Mouse (Mus musculus) left cerebral cortex, postnatal 25 days (tissue): ENCODE measurements around the gene Gpr146. TPM values are rescaled to one million over a fixed set of nuclear protein-coding genes. Genes with fewer than 3 reads are reported as not detected.

ENCODE experiments used
- DNase-seq, 2 experiments: peaks; one replicate each; pipeline ENCODE4 v3.0.0; 2022; ENCODE audit warnings: low spot score in 2 of 2, mixed read lengths in 1 of 2
- intact Hi-C: fragments of 180-260 bp; cut with DNase I; formaldehyde crosslinking; loops from one replicate; pipeline ENCODE4 v1.15.1; 2025
- total RNA-seq, 2 experiments: library from RNA; stranded (reverse); gene quantifications; 2 replicates each; pipeline ENCODE4 v1.2.3; 2021

Gene Gpr146
- total RNA-seq, 2 experiments from 2014 or later: 12.0 to 13.5 TPM

DNA sequence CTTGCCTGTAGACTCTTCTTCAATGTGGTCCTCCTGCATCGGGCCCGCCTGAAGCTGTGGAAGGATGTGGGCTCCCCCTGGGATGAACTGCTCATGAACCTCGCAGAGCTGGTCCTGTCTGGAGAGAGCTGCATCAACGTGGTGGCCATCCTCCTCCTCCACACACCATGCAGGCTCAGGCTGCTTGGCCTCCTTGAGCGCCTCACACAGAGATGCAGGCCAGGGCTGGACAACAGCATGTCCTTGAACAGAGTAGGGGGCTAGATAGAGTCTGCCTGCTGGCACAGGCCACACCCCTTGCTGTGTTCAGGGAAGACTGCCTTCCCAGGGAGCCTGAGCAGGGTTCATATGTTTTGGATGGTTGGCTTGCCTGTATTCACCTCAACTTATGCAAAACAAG is 37.5 kb downstream of the Gpr146 start:
- intact Hi-C loops: no loop called here
- no peak for DNase-seq

DNA sequence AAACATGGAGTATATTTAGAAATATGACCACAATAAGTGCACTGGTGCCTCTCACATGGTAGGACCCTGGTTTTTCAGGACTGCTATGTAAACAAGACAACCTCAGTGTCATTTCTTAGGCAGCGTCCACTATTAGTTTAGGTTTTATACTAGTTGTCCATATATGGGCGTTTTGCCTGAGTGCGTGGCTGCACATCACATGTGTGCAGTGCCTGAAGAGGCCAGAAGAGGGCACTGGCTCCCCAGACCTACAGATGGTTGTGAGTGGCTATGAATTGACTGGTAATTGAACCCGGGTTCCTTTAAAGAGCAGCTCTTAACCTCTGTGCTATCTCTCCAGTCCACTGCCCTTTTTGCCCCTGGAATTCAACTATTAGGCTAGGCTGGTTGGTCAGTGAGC is 39.4 kb downstream of the Gpr146 start:
- intact Hi-C loops: no loop called here
- no peak for DNase-seq

DNA sequence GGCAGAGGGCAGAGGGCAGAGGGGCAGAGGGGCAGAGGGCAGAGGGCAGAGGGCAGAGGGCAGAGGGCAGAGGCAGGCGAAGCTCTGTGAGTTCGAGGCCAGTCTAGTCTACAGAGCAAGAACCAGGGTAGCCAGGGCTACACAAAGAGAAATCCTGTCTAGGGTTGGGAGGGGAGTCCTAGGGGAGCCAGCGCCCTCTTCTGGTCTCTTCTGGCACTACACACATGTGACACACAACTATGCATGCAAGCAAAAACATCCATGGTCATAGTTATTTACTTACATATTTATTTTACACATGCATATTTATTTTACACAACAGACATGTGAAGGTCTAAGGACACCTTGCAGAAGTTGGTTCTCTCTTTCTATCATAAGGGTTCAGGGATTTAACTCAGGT is 40.0 kb downstream of the Gpr146 start:
- DNase-seq: no peak
- intact Hi-C loops: no loop called here

DNA sequence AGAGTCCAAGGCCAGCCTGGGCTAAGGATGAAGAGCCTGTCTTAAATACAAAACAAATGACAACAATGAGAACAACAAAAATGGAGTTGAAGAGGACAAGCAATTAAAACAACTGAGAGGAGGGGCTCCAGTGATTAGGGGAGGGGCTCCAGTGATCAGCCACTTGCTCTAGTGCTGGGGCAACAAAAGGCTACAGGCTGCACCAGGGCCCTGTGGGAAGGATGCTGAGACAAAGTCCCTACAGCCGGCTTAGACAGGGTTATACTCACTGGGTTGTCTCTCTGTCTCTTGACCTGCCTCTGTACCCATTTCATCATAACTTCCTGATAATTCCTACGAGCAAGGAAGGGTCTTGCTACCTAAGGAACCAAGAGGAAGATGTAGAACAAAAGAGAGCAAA is 40.6 kb downstream of the Gpr146 start:
- intact Hi-C loops: no loop called here
- no peak for DNase-seq

DNA sequence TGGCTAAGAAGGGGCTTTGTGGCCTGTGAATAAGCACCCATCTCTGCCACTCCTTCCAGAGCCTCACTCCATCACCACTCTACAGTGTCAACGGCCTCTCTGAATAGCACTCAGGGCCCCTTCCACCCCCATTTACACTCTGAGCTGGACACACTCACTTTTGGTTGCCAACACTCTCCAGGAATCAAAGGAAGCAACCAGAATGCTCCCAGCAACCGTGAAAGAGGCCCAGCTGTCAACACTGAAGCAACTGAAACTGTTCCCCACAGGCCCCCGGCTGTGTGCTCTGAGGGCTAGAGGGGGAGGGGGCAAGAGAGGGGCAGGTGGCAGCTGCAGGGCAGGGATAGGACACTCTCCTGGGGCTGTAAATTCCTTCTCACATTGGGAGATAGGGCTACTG is 41.1 kb downstream of the Gpr146 start:
- no peak for DNase-seq
- intact Hi-C loops: no loop called here

DNA sequence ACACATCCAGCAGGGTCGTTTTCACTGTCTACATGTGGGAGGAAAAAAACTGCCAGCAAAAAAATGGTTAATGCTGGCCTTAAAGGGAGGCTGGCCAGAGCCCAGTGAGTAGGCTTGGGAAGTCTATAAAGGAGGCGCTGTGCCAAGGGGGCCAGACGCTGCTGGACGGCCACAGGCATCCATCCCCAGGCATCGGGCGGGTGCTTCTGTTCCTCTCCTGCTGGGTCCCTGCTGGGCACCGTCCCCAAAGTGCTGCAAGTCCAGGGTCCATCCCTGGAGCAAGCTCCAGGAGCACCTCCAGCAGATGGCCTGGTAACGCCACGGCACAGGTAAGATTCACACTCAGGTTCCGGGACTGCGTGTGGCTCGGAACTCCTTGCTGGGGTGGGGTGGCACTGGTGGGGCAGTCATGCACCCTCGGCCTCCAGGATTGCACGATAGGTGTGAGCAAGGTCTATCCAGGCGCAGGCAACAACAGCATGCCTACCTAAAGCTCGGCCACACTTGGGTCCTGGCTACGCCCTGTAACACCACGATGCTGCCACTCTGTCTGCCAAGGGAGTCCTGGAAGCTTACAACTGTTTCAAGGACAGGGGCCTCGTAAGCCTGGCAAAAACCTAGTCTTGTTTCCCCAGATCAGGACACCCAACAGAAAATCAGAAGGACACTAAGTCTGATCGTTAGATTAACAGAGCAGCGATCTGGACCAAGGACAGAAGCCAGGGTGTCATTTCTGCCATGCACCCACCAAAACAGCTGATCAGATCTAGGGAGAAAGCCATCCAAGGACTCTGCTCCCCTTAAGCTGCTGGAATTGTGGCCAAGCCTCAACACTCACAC is 45.7 kb downstream of the Gpr146 start, which contains the start of gene Gper1:
Gene Gper1, plus strand, starts transcription at position 126 of the 840 bp plus-strand sequence.
- intact Hi-C loops: no loop called here
- DNase-seq: no peak

DNA sequence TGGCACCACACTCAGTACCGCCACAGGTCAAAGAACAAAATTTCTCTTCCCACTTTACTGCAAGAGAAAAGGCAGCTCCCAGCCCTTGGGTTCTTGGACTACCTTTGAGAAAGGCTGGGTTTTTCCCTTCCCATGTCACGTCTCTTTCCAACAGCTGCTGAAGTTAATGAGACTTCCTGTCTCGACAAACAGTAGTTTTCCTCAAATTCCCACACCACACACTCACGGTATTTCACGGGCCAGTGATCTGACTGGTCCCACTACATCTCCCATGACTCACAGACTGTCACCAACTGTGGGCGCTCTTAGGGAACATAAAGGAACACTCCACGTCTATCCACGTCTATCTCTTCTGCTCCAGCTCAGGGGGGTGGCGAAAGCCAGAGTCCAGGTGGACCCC is 47.7 kb downstream of the Gpr146 start:
- no peak for DNase-seq
- intact Hi-C loops: no loop called here

DNA sequence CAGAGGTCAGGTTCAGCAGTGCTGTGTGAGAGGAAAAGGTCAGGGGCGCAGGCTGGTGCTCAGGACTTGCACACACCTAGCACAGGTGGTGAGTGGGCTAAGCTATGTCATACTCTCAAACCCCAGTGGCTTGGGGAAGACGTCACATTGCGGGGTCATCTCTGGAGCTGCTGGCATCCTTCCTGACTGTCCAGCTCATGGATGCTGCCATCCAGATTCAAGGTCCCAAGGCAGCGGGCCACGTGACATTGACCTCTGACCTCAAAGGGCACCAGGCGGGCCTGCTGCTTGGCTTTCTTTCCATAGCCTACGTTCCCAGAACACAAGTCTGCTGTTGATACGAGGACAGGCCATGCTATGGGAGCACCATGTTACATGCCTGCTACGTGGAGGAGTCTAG is 49.5 kb downstream of the Gpr146 start:
- intact Hi-C loops: no loop called here
- no peak for DNase-seq

DNA sequence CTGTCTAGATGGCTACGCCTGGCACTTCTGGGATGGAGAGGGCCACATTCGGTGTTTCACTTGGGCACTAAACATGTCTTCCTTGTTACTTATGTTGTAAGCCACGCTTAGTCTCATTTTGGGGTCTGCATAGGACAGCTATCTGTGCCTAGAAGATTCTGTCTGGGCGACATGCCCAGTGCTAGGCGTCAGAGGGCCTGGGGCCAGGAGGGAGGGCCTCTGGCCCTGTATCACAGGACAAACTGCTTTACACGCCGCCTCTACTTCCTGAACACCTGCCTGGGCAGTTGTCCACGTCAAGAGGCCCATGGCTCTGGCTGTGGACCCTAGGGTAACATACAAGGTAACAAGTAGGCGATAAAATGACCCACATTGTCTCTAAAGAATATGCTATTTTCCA is 50.5 kb downstream of the Gpr146 start:
- no peak for DNase-seq
- intact Hi-C loops: no loop called here

DNA sequence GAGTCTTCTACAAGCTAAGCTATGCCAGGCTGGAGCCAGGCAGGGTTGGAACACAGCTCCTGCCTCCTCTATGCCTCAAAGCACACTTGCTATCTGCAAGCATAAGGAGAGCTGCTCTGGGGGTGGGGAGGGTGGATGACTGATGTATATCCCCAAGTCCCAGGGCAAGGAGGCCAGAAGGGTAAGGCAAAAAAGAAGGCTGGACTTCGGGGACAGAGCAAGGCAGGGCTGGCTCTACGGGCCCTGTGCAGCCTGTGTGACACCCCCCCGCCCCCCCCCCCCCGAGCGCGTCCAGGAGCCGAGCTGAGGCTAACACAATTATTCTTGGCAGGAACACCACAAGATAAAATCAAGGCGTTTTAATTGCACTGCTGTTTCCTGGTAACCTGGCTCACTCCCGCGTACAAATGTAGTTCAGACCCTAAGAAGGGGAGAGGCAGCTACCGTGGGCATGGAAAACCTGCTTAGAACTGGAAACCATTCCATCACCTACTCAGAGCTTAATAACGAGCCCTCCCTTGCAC is 52.4 kb downstream of the Gpr146 start:
- intact Hi-C loops: loop anchor here (2.0 kb wide), 1 partner anchor 27 kb away; no protein-coding TSS in a partner anchor
- peak in 1 of 2 experiments; percentile 57 for DNase-seq

DNA sequence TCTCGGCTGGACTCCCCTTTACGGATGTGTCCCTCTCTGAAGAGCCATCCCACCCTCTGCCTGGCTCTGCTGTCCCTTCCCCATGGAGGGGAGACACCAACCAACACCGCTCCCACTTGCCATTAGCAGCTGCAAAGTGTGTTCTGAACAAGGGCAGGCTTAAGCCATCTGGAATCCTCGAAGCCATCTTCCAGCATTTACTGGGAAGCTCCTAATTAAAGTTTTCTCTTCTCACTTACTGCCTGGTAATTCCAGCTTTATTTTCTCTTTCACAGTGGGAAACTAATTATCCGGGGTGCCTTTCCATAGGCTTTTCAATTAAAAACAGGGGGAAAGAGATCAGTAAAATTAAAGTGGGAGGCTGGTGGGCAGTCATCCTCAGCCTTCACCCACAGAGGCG is 54.8 kb downstream of the Gpr146 start:
- intact Hi-C loops: no loop called here

DNA sequence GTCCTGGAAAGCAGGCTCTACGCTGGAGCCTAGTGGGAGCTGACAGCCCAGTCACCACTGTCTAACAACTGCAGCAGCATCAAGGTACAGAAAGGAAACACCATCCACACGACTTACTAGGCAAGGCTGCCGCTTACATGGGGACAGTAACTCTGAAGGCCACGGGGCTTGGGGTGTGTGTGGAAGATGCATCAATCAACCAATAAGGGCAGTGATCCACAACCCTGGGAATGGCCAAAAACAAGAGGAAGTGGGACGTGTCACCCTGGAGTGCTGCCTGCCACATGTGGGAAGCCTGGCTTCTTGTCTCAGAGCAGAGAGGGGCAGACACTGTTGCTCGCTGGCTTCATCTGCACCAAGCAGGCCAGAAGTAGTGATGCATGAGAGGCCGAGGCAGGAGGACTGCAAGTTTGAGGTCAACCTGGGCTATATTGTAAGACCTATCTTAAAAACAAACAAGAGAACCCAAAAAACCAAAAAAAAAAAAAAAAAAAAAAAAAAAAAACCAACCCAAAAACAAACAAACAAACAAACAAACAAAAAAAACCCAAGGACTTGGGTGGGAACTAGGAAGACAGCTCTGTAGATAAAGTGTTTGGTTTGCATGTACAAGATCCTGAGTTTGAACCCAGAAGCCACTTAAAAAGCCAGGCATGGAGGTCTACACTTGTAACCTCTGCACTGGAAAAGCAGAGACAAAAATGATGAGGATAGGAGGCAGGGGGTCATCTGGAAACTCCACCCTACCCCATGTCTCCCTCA is 55.4 kb downstream of the Gpr146 start:
- DNase-seq: no peak
- intact Hi-C loops: no loop called here

More for the DNA sequence above, 54.8 kb downstream of the Gpr146 start:
- DNase-seq: no peak

DNA sequence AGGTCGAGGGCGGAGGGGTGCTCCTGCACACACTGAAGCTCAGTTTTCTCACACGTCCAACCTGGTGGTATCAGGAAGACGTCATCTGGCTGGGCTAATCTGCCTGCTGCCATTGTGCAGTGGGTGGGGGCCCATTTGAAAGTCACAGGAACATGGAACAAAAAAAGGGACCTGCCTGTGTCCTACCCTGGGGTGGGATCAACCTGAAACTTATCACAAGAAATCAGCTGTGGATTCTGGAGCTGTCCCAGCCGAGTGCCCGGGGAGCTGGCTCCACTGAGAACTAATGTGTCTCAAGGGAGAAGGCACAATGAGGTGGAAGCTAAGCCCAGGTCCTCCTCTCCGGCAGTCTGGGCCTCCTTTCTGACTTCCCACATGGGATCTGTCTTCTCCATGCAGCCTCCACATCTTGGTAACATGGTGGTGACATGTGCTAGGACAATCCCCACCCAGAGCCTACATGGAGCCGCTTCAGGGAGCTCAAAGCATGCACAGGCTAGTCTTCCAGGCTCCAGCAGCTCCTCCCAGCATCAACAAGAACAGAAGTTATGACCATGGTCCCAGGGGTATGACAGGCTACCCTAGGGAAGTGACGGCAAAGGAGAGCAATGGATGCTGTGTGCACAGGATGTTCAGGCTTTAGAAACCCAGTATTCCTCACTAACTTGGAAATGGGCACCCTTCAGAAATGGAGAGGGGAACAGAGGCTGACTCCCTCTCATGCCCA is 56.5 kb downstream of the Gpr146 start:
- DNase-seq: no peak
- intact Hi-C loops: no loop called here

DNA sequence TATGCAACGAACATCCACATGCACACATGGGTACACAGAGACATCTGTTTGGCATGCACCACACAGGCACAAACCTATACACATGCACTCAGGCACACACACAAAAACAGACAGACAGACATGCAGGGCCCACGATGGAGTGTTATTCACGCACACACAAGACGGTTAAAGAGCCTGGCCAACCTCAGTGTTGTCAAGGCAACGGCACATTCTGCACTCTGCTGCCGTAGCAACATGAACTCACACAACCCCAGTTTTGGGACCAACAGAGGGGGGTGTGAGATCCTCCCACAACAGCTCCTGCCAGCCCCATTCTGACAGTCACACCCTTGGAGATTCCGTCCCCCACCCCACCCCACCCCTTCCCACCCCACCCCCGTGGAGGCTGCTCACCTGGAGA is 57.4 kb downstream of the Gpr146 start:
- intact Hi-C loops: no loop called here
- peak; percentile 81 to 93 for DNase-seq

DNA sequence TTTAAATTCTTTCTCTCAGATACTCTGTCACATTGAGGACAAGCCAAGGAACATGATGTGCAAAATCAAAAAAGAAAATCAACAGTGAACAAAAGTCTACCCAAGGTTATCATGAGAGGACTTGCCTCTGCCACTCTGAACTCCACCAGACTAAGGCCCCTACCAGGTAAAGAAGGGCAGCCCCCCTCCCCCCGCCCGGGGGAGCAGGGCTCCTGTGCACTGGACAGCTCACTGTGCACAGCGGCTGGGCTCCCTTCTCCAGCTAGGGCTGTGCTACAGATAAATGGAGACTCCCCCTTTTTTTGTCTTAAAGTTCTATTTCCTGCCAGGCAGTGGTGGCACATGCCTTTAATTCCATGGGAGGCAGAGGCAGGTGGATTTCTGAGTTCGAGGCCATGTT is 60.3 kb downstream of the Gpr146 start:
- intact Hi-C loops: no loop called here
- no peak for DNase-seq

DNA sequence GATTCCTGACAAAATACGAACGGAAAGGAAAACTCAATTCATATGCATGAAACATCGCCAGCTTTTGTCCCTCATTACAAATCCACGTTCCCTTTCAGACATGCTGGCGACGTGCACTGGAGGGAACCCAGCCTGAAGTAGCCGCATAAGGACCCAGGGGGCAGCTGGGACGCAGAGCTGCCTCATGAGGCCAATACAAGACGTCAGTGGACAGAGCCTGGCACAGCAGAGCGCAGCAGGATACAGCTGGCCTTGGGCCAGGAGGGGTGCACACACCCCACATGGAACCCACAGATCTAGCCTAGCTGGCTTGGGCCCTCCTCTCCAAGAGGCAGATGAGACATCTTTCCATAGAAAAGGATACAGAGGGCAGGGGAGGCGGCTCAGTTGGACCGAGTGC is 60.9 kb downstream of the Gpr146 start:
- no peak for DNase-seq
- intact Hi-C loops: no loop called here

DNA sequence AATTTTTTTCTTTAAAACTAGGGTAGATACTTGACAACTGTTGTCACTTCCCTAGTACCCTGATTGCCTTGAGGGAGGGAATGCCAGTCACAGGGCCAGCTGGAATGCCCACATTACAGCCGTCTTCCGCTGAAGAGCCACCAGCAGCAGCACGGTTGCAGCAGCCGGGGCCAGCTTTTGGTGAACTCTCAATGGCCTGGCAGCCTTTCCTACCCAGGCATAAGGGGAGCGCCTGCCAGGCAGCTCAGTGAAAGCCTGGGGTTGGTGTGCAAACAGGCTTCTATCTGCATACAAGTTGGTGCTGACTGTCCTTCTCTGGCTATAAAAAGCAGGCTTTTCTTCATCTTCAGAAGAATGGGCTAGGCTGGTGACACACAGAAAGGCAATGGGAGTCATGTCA is 63.0 kb downstream of the Gpr146 start:
- intact Hi-C loops: no loop called here
- DNase-seq: peak in 1 of 2 experiments; percentile 53

DNA sequence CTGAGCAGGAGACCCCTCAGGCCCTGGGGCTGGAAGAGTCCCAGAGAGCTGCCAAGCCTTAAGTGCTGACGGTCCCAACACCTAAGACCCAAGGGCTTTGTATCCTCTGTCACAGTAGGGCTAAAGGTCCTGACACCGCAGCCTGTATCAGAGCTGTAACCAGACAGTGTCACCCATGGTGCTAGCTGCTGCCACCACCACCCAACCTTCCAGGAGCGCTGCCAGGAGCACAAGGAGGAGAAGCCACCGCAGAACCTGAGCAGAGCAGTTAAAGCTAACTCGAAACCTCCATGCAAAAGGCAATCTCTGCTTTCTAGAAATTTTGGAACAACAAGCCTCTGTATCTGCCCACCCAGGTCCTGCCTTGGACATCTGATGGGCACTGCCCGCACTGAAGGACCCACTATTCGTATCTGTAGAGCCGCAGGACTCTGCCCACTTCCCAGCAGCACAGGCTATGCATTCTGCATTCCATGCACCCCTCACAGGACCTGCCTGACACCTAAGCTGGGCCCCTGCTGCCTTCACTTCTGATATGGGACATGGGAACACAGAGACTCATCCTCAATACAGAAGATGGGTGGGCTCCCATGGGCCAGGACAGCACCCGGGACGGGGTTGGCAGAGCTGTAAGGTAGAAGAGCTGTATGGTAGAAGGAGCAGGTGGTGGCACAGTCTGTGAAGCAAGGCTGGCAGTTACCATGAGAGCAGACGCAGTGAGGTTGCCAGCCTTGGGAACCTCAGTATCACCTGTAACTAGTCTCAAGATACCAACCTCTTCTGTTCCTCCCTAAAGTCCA is 63.6 kb downstream of the Gpr146 start:
- intact Hi-C loops: no loop called here
- no peak for DNase-seq

DNA sequence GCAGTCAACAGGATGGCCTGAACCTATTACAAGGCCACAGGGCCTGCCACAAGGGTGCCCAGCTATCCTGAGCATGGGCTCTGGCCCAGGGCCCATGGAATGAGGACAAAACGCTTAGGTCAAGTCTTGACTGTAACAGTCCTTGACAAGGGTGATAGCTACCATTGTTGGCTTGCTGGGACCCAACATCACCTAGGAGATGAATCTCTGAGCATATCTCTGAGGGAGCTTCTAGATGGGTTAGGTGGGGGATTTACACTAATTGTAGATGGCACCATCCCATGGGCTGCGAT is 64.2 kb downstream of the Gpr146 start:
- intact Hi-C loops: no loop called here

DNA sequence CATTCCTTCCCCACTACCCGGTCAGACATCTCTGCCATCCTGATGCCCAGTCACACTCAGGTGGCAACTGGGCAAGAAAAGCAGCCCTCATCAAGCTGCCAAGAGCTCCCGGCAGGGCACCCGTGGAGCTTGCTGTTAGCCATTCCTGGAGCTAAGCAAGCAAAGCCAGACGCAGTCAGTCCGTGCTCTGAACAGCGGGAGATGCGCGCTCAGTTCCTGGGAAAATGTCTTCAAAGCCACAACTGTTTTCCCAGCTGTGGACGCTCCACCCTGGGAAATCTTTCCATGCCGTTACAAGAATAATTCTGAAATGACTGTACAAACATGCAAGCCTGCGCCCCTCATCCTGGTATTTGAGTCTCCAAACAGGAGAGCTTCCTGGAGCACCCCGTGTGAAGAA is 64.9 kb downstream of the Gpr146 start:
- DNase-seq: no peak
- intact Hi-C loops: no loop called here

More for the DNA sequence above, 64.2 kb downstream of the Gpr146 start:
- DNase-seq: no peak
